Mouse (Mus musculus) urinary bladder, postnatal 0 days (tissue): ENCODE results near the gene Cetn4. TPM values are rescaled to one million over a fixed set of nuclear protein-coding genes. Genes with fewer than 3 reads are reported as not detected.

Experiments
- polyA plus RNA-seq: library from polyadenylated mRNA; unstranded; fragments of >200 nt; fragmentation: Nextera tagmentation; extraction: Ambion mirVana; gene quantifications from 2 replicates; pipeline ENCODE4 v1.2.1, GENCODE M21; 2015

Cetn4 gene
- polyA plus RNA-seq, result 1.9 TPM in 2 replicates

GRCm38 (mm10) chr3:37312370-37312941 is at the start of gene Cetn4, which contains the start of gene Bbs12:
TSS of gene Cetn4 (minus strand) at chr3:37312708.
TSS of gene Bbs12 (plus strand) at chr3:37312554.

GRCm38 (mm10) chr3:37348221-37349165 is 36.0 kb upstream of the Cetn4 start, which contains the start of gene Fgf2:
TSS of gene Fgf2 (plus strand) at chr3:37348346.

Other genes with a start within 250 kb of the Cetn4 start
- not detected in 2 replicates for gene Adad1, start 249.2 kb downstream of the Cetn4 start, polyA plus RNA-seq
- 0.39 and 0.46 TPM in 2 replicates for gene Il2, start 186.7 kb downstream of the Cetn4 start, polyA plus RNA-seq
- gene Il21, start 80.1 kb downstream of the Cetn4 start, polyA plus RNA-seq, result not detected in 2 replicates
- gene Bbs12, start 154 bp downstream of the Cetn4 start, polyA plus RNA-seq, result 2.9 TPM in 2 replicates
- gene Fgf2, start 35.6 kb upstream of the Cetn4 start, polyA plus RNA-seq, result 1.5 and 2.2 TPM in 2 replicates
- gene Spata5, start 107.2 kb upstream of the Cetn4 start, polyA plus RNA-seq, result 17.7 and 24.2 TPM in 2 replicates
- 7.0 and 8.9 TPM in 2 replicates for gene Nudt6, start 107.5 kb upstream of the Cetn4 start, polyA plus RNA-seq